Comparison of ENCODE assay signal across 9 mouse cellular contexts in the genomic region with DNA sequence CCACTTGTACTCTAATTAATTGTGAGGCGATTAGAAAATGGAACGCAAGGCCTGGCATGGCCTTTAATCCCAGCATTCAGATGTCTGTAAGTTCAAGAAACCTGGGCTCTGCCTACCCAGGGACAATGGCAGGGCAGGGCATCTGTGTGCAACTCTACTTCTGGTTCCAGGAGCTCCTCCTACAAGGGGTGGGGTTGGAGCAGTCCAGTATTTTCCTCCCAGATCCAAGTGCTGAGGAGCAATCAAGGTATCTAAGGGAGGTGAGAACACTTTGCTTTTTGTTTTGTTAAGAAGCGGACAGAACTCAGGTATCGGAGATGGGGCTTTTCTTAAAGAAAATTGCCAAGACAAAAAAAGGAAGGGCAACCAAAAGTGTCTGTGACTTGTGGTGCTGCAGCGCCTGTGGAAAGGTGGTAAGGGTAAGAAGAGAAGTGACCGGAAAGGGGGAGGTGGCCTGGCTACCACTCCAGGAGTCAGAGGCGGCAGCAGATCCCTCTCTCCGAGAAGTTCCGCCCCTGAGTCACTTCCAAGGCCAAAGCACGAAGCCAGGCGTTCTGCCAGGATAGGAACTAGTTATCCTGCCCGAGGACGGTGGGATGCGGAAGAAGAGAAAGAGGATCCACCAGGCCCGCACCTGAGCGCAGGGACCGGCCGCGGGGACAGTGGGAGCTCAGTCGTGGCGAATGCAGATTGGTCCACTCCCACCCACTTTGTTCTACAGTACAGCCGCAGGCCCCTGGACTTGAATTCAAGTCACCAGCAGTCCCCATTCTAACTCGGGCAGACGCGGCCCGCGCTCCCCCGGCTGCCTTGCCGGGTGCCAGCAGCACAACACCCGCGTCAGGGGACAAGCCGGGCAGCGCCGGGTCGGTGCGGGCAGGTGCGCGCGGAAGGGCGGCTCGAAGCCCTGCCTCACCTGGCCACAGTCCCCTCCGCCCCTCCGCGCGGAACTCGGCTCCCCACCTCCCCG. TPM values are rescaled to one million over a fixed set of nuclear protein-coding genes. Genes with fewer than 3 reads are reported as not detected.
DNase-seq lines count a peak whose midpoint lies in the region; ATAC-seq and TF ChIP-seq lines count a peak whose summit lies in the region.
"Had no signal": no experiment of that assay in that cellular context is flagged by ENCODE, and none has a peak within 500 bp of the region (broad histone marks: within the 10 kb centered on the region; RNA-seq: fewer than 3 reads in every experiment).

No protein-coding gene starts in this region.

- TF ChIP-seq POLR2A in limb, embryonic 14.5 days (IDR thresholded peaks at IDR 0.05; ENCODE audit: borderline replicate concordance, extremely low read depth, insufficient read depth, insufficient read length) = no peak

- H3K4me1 ChIP-seq in embryonic facial prominence, embryonic 14.5 days (ENCODE audit: control insufficient read depth, insufficient read depth, low read length) = peaks cover 6% of the 10 kb centered on the region; the same call in 1 of the 2 replicates
- H3K4me1 ChIP-seq in hindbrain, embryonic 10.5 days (replicated peaks) = peaks cover 65% of the 10 kb centered on the region
- H3K4me1 ChIP-seq in limb, embryonic 14.5 days (ENCODE audit: control insufficient read depth, insufficient read depth, low read length) = peaks cover 7% of the 10 kb centered on the region; the same call in 1 of the 2 replicates
- peaks cover 18% of the 10 kb centered on the region for H3K4me1 ChIP-seq in midbrain, embryonic 16.5 days (ENCODE audit: control insufficient read depth, insufficient read depth, low read length)

- H3K4me3 ChIP-seq in embryonic facial prominence, embryonic 14.5 days (ENCODE audit: low read depth, low read length) = peak overlapping the region; percentile 60
- peak overlapping the region; percentile 67 for H3K4me3 ChIP-seq in hindbrain, embryonic 10.5 days
- H3K4me3 ChIP-seq in limb, embryonic 14.5 days (replicated peaks; ENCODE audit: low read length) = peak overlapping the region; percentile 60
- H3K4me3 ChIP-seq in midbrain, embryonic 16.5 days (ENCODE audit: low read depth, low read length) = peak overlapping the region; percentile 76

- no peaks in the 10 kb centered on the region for H3K36me3 ChIP-seq in embryonic facial prominence, embryonic 14.5 days (ENCODE audit: control insufficient read depth, insufficient read depth, low read length)
- no peaks in the 10 kb centered on the region for H3K36me3 ChIP-seq in hindbrain, embryonic 10.5 days
- no peaks in the 10 kb centered on the region for H3K36me3 ChIP-seq in limb, embryonic 14.5 days (ENCODE audit: control insufficient read depth, insufficient read depth, low read length)
- no peaks in the 10 kb centered on the region for H3K36me3 ChIP-seq in midbrain, embryonic 16.5 days (ENCODE audit: control insufficient read depth, insufficient read depth, low read length)

- no peaks in the 10 kb centered on the region for H3K9me3 ChIP-seq in embryonic facial prominence, embryonic 14.5 days (ENCODE audit: control insufficient read depth, low read length)
- no peaks in the 10 kb centered on the region for H3K9me3 ChIP-seq in hindbrain, embryonic 10.5 days
- no peaks in the 10 kb centered on the region for H3K9me3 ChIP-seq in limb, embryonic 14.5 days (ENCODE audit: control insufficient read depth, low read length)
- no peaks in the 10 kb centered on the region for H3K9me3 ChIP-seq in midbrain, embryonic 16.5 days (replicated peaks; ENCODE audit: control insufficient read depth, low read length, poor library complexity, severe bottlenecking)

- peak overlapping the region; percentile 95 for H3K4me2 ChIP-seq in embryonic facial prominence, embryonic 14.5 days (ENCODE audit: low read depth, low read length)
- H3K4me2 ChIP-seq in limb, embryonic 14.5 days (replicated peaks; ENCODE audit: low read depth, low read length, severe bottlenecking) = peak overlapping the region; percentile 97
- H3K4me2 ChIP-seq in midbrain, embryonic 16.5 days (ENCODE audit: low read length) = peak overlapping the region; percentile 66

- H3K27me3 ChIP-seq in embryonic facial prominence, embryonic 14.5 days (replicated peaks; ENCODE audit: control insufficient read depth, insufficient read depth, low read length) = peaks cover 22% of the 10 kb centered on the region
- H3K27me3 ChIP-seq in hindbrain, embryonic 10.5 days (ENCODE audit: insufficient read depth, poor library complexity, severe bottlenecking) = peaks cover 46% of the 10 kb centered on the region
- H3K27me3 ChIP-seq in limb, embryonic 14.5 days (ENCODE audit: control insufficient read depth, insufficient read depth, low read length) = no peaks in the 10 kb centered on the region
- no peaks in the 10 kb centered on the region for H3K27me3 ChIP-seq in midbrain, embryonic 16.5 days (ENCODE audit: control insufficient read depth, insufficient read depth, low read depth, low read length)

- H3K9ac ChIP-seq in embryonic facial prominence, embryonic 14.5 days (ENCODE audit: low read depth, low read length) = peak overlapping the region; percentile 62
- H3K9ac ChIP-seq in limb, embryonic 14.5 days (ENCODE audit: low read depth, low read length, severe bottlenecking) = peak overlapping the region; percentile 55
- peak overlapping the region; percentile 79 for H3K9ac ChIP-seq in midbrain, embryonic 16.5 days (ENCODE audit: low read depth, low read length)

- 14% methylated on average over 19 of the region's 47 CpGs for WGBS in embryonic facial prominence, embryonic 14.5 days
- 6% methylated on average over 47 of the region's 47 CpGs for WGBS in hindbrain, embryonic 10.5 days
- WGBS in limb, embryonic 14.5 days = 11% methylated on average over 31 of the region's 47 CpGs
- WGBS in midbrain, embryonic 16.5 days = 7% methylated on average over 40 of the region's 47 CpGs

- H3K27ac ChIP-seq in embryonic facial prominence, embryonic 14.5 days (replicated peaks; ENCODE audit: low read depth, low read length) = peak overlapping the region; percentile 55
- peak overlapping the region; percentile 85 for H3K27ac ChIP-seq in hindbrain, embryonic 10.5 days
- H3K27ac ChIP-seq in limb, embryonic 14.5 days (replicated peaks; ENCODE audit: low read depth, low read length) = no peak overlapping the region
- peak overlapping the region; percentile 74 for H3K27ac ChIP-seq in midbrain, embryonic 16.5 days (ENCODE audit: low read length)

- DNase-seq in A20 (ENCODE audit: low read depth, low spot score) = peak; percentile 11
- DNase-seq in R1 (ENCODE audit: low read depth, low spot score) = peak; percentile 81
- DNase-seq in embryonic facial prominence, embryonic 14.5 days (ENCODE audit: low spot score) = peak; percentile 61
- peak; percentile 51 for DNase-seq in hindbrain, embryonic 10.5 days (ENCODE audit: low spot score)
- peak; percentile 29 for DNase-seq in limb, embryonic 14.5 days (ENCODE audit: low spot score)
- no peak for DNase-seq in layer of hippocampus, adult 18-20 months (ENCODE audit: low spot score in 2 of 2)
- DNase-seq in thymus, postnatal 0 days (ENCODE audit: low spot score) = no peak

- peak; percentile 71 for ATAC-seq in embryonic facial prominence, embryonic 14.5 days (ENCODE audit: low read depth)
- ATAC-seq in limb, embryonic 14.5 days (ENCODE audit: low FRiP score, low read depth) = peak; percentile 12; the same call in 1 of the 2 replicates
- ATAC-seq in midbrain, embryonic 16.5 days = peak; percentile 66

RNA-seq across cellular contexts. Expression of a gene that starts 9.7 kb away (rescaled TPM):
- polyA plus RNA-seq in embryonic facial prominence, embryonic 14.5 days (2014; fragmentation: Nextera tagmentation; extraction: Ambion mirVana) = 19.5 and 21.6 TPM in 2 replicates
- 20.0 and 23.6 TPM in 2 replicates for polyA plus RNA-seq in hindbrain, embryonic 10.5 days (2016; fragmentation: Nextera tagmentation; extraction: Ambion mirVana)
- 7.6 and 9.1 TPM in 2 replicates for polyA plus RNA-seq in limb, embryonic 14.5 days (2012; rRNA removed)
- polyA plus RNA-seq in limb, embryonic 14.5 days (2014; fragmentation: Nextera tagmentation; extraction: Ambion mirVana) = 15.8 and 17.7 TPM in 2 replicates
- polyA plus RNA-seq in midbrain, embryonic 16.5 days (2015; fragmentation: Nextera tagmentation; extraction: Ambion mirVana) = 83.7 and 87.0 TPM in 2 replicates
- 10 to 100 TPM; 48.7 to 64.4 TPM for total RNA-seq in layer of hippocampus, adult 18-20 months (2021)
- 7.2 and 8.5 TPM in 2 replicates for polyA plus RNA-seq in thymus, postnatal 0 days (2015; fragmentation: Nextera tagmentation; extraction: Ambion mirVana)

RNA-seq across cellular contexts. Expression of a gene that starts 24.3 kb away (rescaled TPM):
- 1.00 and 1.3 TPM in 2 replicates for polyA plus RNA-seq in embryonic facial prominence, embryonic 14.5 days (2014; fragmentation: Nextera tagmentation; extraction: Ambion mirVana)
- polyA plus RNA-seq in hindbrain, embryonic 10.5 days (2016; fragmentation: Nextera tagmentation; extraction: Ambion mirVana) = 1.3 TPM in 2 replicates
- 1.4 and 1.5 TPM in 2 replicates for polyA plus RNA-seq in limb, embryonic 14.5 days (2012; rRNA removed)
- 1.1 and 1.2 TPM in 2 replicates for polyA plus RNA-seq in limb, embryonic 14.5 days (2014; fragmentation: Nextera tagmentation; extraction: Ambion mirVana)
- polyA plus RNA-seq in midbrain, embryonic 16.5 days (2015; fragmentation: Nextera tagmentation; extraction: Ambion mirVana) = 7.0 and 8.2 TPM in 2 replicates
- total RNA-seq in layer of hippocampus, adult 18-20 months (2021) = 1 to 10 TPM; 6.0 to 9.2 TPM
- polyA plus RNA-seq in thymus, postnatal 0 days (2015; fragmentation: Nextera tagmentation; extraction: Ambion mirVana) = 0.88 and 1.3 TPM in 2 replicates

RNA-seq across cellular contexts. Expression of a gene that starts 51.1 kb away (rescaled TPM):
- not detected in 2 replicates for polyA plus RNA-seq in embryonic facial prominence, embryonic 14.5 days (2014; fragmentation: Nextera tagmentation; extraction: Ambion mirVana)
- not detected in 2 replicates for polyA plus RNA-seq in hindbrain, embryonic 10.5 days (2016; fragmentation: Nextera tagmentation; extraction: Ambion mirVana)
- polyA plus RNA-seq in limb, embryonic 14.5 days (2012; rRNA removed) = not detected in 2 replicates
- not detected in 2 replicates for polyA plus RNA-seq in limb, embryonic 14.5 days (2014; fragmentation: Nextera tagmentation; extraction: Ambion mirVana)
- 0.09 TPM in 1 of 2 replicates, not detected in the other for polyA plus RNA-seq in midbrain, embryonic 16.5 days (2015; fragmentation: Nextera tagmentation; extraction: Ambion mirVana)
- total RNA-seq in layer of hippocampus, adult 18-20 months (2021) = not detected
- polyA plus RNA-seq in thymus, postnatal 0 days (2015; fragmentation: Nextera tagmentation; extraction: Ambion mirVana) = not detected in 2 replicates
- total RNA-seq: common myeloid progenitor, adult 5-6 weeks had no signal

Comparison
In these comparisons a context has a peak if more than half of its experiments do, and no peak if none do; other contexts are left out.
1. DNase-seq: peak in A20 (single experiment), R1 (single experiment), embryonic facial prominence, embryonic 14.5 days (single experiment), hindbrain, embryonic 10.5 days (single experiment) and limb, embryonic 14.5 days (single experiment); none in layer of hippocampus, adult 18-20 months (0 of 2) and thymus, postnatal 0 days (single experiment).
2. ATAC-seq: peak in every context shown above with its lines; median percentile 71 in embryonic facial prominence, embryonic 14.5 days; 66 in midbrain, embryonic 16.5 days; 12 in limb, embryonic 14.5 days.
3. Peak in every context shown above with its lines, with median percentiles within 50 percentile points of each other: H3K4me2 ChIP-seq, H3K4me3 ChIP-seq and H3K9ac ChIP-seq.